Comparison of ENCODE assay signal across 8 mouse cellular contexts in genomic region chr6:136620361-136621139, GRCm38 (mm10). TPM values are rescaled to one million over a fixed set of nuclear protein-coding genes. Genes with fewer than 3 reads are reported as not detected.
DNase-seq lines count a peak whose midpoint lies in the region; ATAC-seq and TF ChIP-seq lines count a peak whose summit lies in the region.

No protein-coding gene starts in this region.

- ATAC-seq in midbrain, embryonic 15.5 days (replicated peaks), result no peak
- ATAC-seq in intestine, embryonic 16.5 days, result peak; percentile 50; the same call in 1 of the 2 replicates
- ATAC-seq in midbrain, postnatal 0 days (ENCODE audit: low FRiP score), result no peak

- H3K4me1 ChIP-seq in midbrain, embryonic 10.5 days, result no peaks in the 10 kb centered on the region
- no peaks in the 10 kb centered on the region for H3K4me1 ChIP-seq in midbrain, embryonic 15.5 days
- H3K4me1 ChIP-seq in intestine, embryonic 16.5 days (ENCODE audit: control insufficient read depth, insufficient read depth, low read length), result no peaks in the 10 kb centered on the region
- H3K4me1 ChIP-seq in midbrain, postnatal 0 days (ENCODE audit: insufficient read depth, low read length), result no peaks in the 10 kb centered on the region

- TF ChIP-seq CTCF in midbrain, postnatal 0 days (IDR thresholded peaks at IDR 0.05), result peak; percentile 77

- 53% methylated on average over 17 of the region's 17 CpGs for WGBS in midbrain, embryonic 10.5 days
- WGBS in midbrain, embryonic 15.5 days, result 54% methylated on average over 17 of the region's 17 CpGs
- 47% methylated on average over 17 of the region's 17 CpGs for WGBS in intestine, embryonic 16.5 days
- WGBS in midbrain, postnatal 0 days, result 55% methylated on average over 17 of the region's 17 CpGs

- no peaks in the 10 kb centered on the region for H3K9me3 ChIP-seq in midbrain, embryonic 10.5 days (replicated peaks)
- no peaks in the 10 kb centered on the region for H3K9me3 ChIP-seq in midbrain, embryonic 15.5 days
- H3K9me3 ChIP-seq in intestine, embryonic 16.5 days (ENCODE audit: control insufficient read depth, low read length), result no peaks in the 10 kb centered on the region
- no peaks in the 10 kb centered on the region for H3K9me3 ChIP-seq in midbrain, postnatal 0 days (ENCODE audit: low read length)

- H3K36me3 ChIP-seq in midbrain, embryonic 10.5 days, result no peaks in the 10 kb centered on the region
- no peaks in the 10 kb centered on the region for H3K36me3 ChIP-seq in midbrain, embryonic 15.5 days (replicated peaks)
- H3K36me3 ChIP-seq in intestine, embryonic 16.5 days (ENCODE audit: control insufficient read depth, insufficient read depth, low read length), result no peaks in the 10 kb centered on the region
- H3K36me3 ChIP-seq in midbrain, postnatal 0 days (ENCODE audit: insufficient read depth, low read length), result no peaks in the 10 kb centered on the region

- H3K9ac ChIP-seq in midbrain, embryonic 15.5 days, result no peak overlapping the region
- H3K9ac ChIP-seq in intestine, embryonic 16.5 days (ENCODE audit: low read depth, low read length), result no peak overlapping the region
- H3K9ac ChIP-seq in midbrain, postnatal 0 days (replicated peaks; ENCODE audit: low read length, poor library complexity, severe bottlenecking), result no peak overlapping the region

- H3K27ac ChIP-seq in midbrain, embryonic 10.5 days (replicated peaks), result no peak overlapping the region
- H3K27ac ChIP-seq in midbrain, embryonic 15.5 days, result no peak overlapping the region
- no peak overlapping the region for H3K27ac ChIP-seq in intestine, embryonic 16.5 days (ENCODE audit: low read length)
- H3K27ac ChIP-seq in midbrain, postnatal 0 days (ENCODE audit: low read depth, low read length), result no peak overlapping the region

- H3K4me3 ChIP-seq in midbrain, embryonic 10.5 days, result no peak overlapping the region
- no peak overlapping the region for H3K4me3 ChIP-seq in midbrain, embryonic 15.5 days
- no peak overlapping the region for H3K4me3 ChIP-seq in intestine, embryonic 16.5 days (ENCODE audit: low read length)
- no peak overlapping the region for H3K4me3 ChIP-seq in midbrain, postnatal 0 days (ENCODE audit: low read depth, low read length)

- no peak overlapping the region for H3K4me2 ChIP-seq in midbrain, embryonic 15.5 days
- H3K4me2 ChIP-seq in intestine, embryonic 16.5 days (ENCODE audit: low read depth, low read length), result peak overlapping the region; percentile 20; the same call in 1 of the 2 replicates
- no peak overlapping the region for H3K4me2 ChIP-seq in midbrain, postnatal 0 days (ENCODE audit: low read depth, low read length, poor library complexity, severe bottlenecking)

- intact Hi-C loops in left cerebral cortex, postnatal 4 days (cut with DNase I), result loop anchor here (5.0 kb wide), 1 partner anchor 122 kb away; no protein-coding TSS in a partner anchor

- H3K27me3 ChIP-seq in midbrain, embryonic 10.5 days (ENCODE audit: low read depth, poor library complexity, severe bottlenecking), result no peaks in the 10 kb centered on the region
- H3K27me3 ChIP-seq in midbrain, embryonic 15.5 days (replicated peaks), result no peaks in the 10 kb centered on the region
- no peaks in the 10 kb centered on the region for H3K27me3 ChIP-seq in intestine, embryonic 16.5 days (replicated peaks; ENCODE audit: control insufficient read depth, insufficient read depth, low read length)
- no peaks in the 10 kb centered on the region for H3K27me3 ChIP-seq in midbrain, postnatal 0 days (ENCODE audit: insufficient read depth, low read length)

- DNase-seq in midbrain, embryonic 10.5 days (ENCODE audit: low spot score), result peak; percentile 82
- DNase-seq in embryo, embryonic 9.5 days (ENCODE audit: extremely low spot score), result peak; percentile 81
- DNase-seq in gonadal fat pad, adult 2 months (ENCODE audit: low read depth), result peak; percentile 30
- peak; percentile 86 for DNase-seq in left cerebral cortex, postnatal 4 days
- DNase-seq in midbrain, postnatal 0 days (ENCODE audit: low spot score), result peak; percentile 86
- peak; percentile 57 to 68 for DNase-seq in spleen, postnatal 36 days (ENCODE audit: low spot score in 2 of 2)

RNA-seq across cellular contexts. Expression of gene Plbd1, which starts 41.2 kb away (rescaled TPM):
- polyA plus RNA-seq in midbrain, embryonic 10.5 days (2016; fragmentation: Nextera tagmentation; extraction: Ambion mirVana), result 1.2 and 1.5 TPM in 2 replicates
- polyA plus RNA-seq in midbrain, embryonic 15.5 days (2015; fragmentation: Nextera tagmentation; extraction: Ambion mirVana), result 0.43 and 0.48 TPM in 2 replicates
- 21.5 and 35.8 TPM in 2 replicates for polyA plus RNA-seq in gonadal fat pad, adult 2 months (2012; rRNA removed)
- 32.8 and 42.1 TPM in 2 replicates for polyA plus RNA-seq in intestine, embryonic 16.5 days (2015; fragmentation: Nextera tagmentation; extraction: Ambion mirVana)
- under 1 TPM; 0.16 to 0.24 TPM for total RNA-seq in left cerebral cortex, postnatal 4 days (2021)
- total RNA-seq in midbrain, postnatal 0 days (2014; rRNA removed), result 0.47 TPM in 1 of 2 replicates, not detected in the other
- 0.22 and 0.27 TPM in 2 replicates for polyA plus RNA-seq in midbrain, postnatal 0 days (2015; fragmentation: Nextera tagmentation; extraction: Ambion mirVana)

Comparison
In these comparisons a context has a peak if more than half of its experiments do, and no peak if none do; other contexts are left out.
1. DNase-seq: peak in every context shown above with its lines; median percentile 86 in left cerebral cortex, postnatal 4 days; 86 in midbrain, postnatal 0 days; 82 in midbrain, embryonic 10.5 days; 81 in embryo, embryonic 9.5 days; 62 in spleen, postnatal 36 days; 30 in gonadal fat pad, adult 2 months.